8 mouse cellular contexts compared by ENCODE assay signal in genomic region chr5:28465099-28465406, GRCm38 (mm10). TPM values are rescaled to one million over a fixed set of nuclear protein-coding genes. Genes with fewer than 3 reads are reported as not detected.
DNase-seq lines count a peak whose midpoint lies in the region; ATAC-seq and TF ChIP-seq lines count a peak whose summit lies in the region.

No protein-coding gene starts in this region.

- peak overlapping the region; percentile 80 for H3K4me2 ChIP-seq in heart, embryonic 16.5 days (ENCODE audit: low read depth, low read length)
- H3K4me2 ChIP-seq in hindbrain, postnatal 0 days (ENCODE audit: low read depth, low read length) = peak overlapping the region; percentile 88

- no peak overlapping the region for H3K27ac ChIP-seq in heart, embryonic 16.5 days (ENCODE audit: low read length)
- peak overlapping the region; percentile 12; the same call in 1 of the 2 replicates for H3K27ac ChIP-seq in hindbrain, postnatal 0 days
- no peak overlapping the region; the same call in 1 of the 2 replicates for H3K27ac ChIP-seq in limb, embryonic 10.5 days

- DNase-seq in heart, postnatal 4 days = no peak
- DNase-seq in embryo, embryonic 11 days = peak; percentile 64
- peak; percentile 83 for DNase-seq in hindbrain, postnatal 0 days (ENCODE audit: low spot score)
- DNase-seq in limb, embryonic 10.5 days (ENCODE audit: low spot score) = peak; percentile 66
- DNase-seq in neural tube, embryonic 10.5 days (ENCODE audit: extremely low spot score, low spot score) = peak; percentile 65
- no peak for DNase-seq in spleen, postnatal 36 days (ENCODE audit: low spot score in 2 of 2)
- DNase-seq in cerebellum, adult 9-10 months = no peak

- H3K9me3 ChIP-seq in heart, embryonic 16.5 days (replicated peaks; ENCODE audit: control insufficient read depth, low read length) = no peaks in the 10 kb centered on the region
- H3K9me3 ChIP-seq in hindbrain, postnatal 0 days (ENCODE audit: low read length) = no peaks in the 10 kb centered on the region
- H3K9me3 ChIP-seq in limb, embryonic 10.5 days (replicated peaks) = no peaks in the 10 kb centered on the region

- H3K4me1 ChIP-seq in heart, embryonic 16.5 days (ENCODE audit: control insufficient read depth, insufficient read depth, low read length) = peaks cover 5% of the 10 kb centered on the region
- H3K4me1 ChIP-seq in hindbrain, postnatal 0 days (ENCODE audit: insufficient read depth, low read length) = no peaks in the 10 kb centered on the region
- peaks cover 52% of the 10 kb centered on the region for H3K4me1 ChIP-seq in limb, embryonic 10.5 days

- H3K9ac ChIP-seq in heart, embryonic 16.5 days (ENCODE audit: low read length) = no peak overlapping the region
- peak overlapping the region; percentile 53 for H3K9ac ChIP-seq in hindbrain, postnatal 0 days (replicated peaks; ENCODE audit: low read length)

- no peak for TF ChIP-seq CTCF in hindbrain, postnatal 0 days (IDR thresholded peaks at IDR 0.05; ENCODE audit: low read depth)

- peak overlapping the region; percentile 55 for H3K4me3 ChIP-seq in heart, embryonic 16.5 days (ENCODE audit: low read length)
- H3K4me3 ChIP-seq in hindbrain, postnatal 0 days (ENCODE audit: low read length) = peak overlapping the region; percentile 62
- H3K4me3 ChIP-seq in limb, embryonic 10.5 days = peak overlapping the region; percentile 57

- no peak for ATAC-seq in heart, embryonic 16.5 days (replicated peaks; ENCODE audit: extremely low read depth, insufficient read depth, low FRiP score)
- ATAC-seq in hindbrain, postnatal 0 days = peak; percentile 69

- WGBS in heart, embryonic 16.5 days = under 1% methylated on average over 29 of the region's 29 CpGs
- under 1% methylated on average over 29 of the region's 29 CpGs for WGBS in hindbrain, postnatal 0 days
- under 1% methylated on average over 28 of the region's 29 CpGs for WGBS in limb, embryonic 10.5 days

- peaks cover 98% of the 10 kb centered on the region for H3K27me3 ChIP-seq in heart, embryonic 16.5 days (ENCODE audit: control insufficient read depth, insufficient read depth, low read length)
- peaks cover 77% of the 10 kb centered on the region for H3K27me3 ChIP-seq in hindbrain, postnatal 0 days (ENCODE audit: insufficient read depth, low read length)
- H3K27me3 ChIP-seq in limb, embryonic 10.5 days (ENCODE audit: low read depth, poor library complexity, severe bottlenecking) = peaks cover 100% of the 10 kb centered on the region

- H3K36me3 ChIP-seq in heart, embryonic 16.5 days (ENCODE audit: control insufficient read depth, insufficient read depth) = no peaks in the 10 kb centered on the region
- H3K36me3 ChIP-seq in hindbrain, postnatal 0 days (ENCODE audit: insufficient read depth, low read length) = no peaks in the 10 kb centered on the region
- H3K36me3 ChIP-seq in limb, embryonic 10.5 days = no peaks in the 10 kb centered on the region

RNA-seq across cellular contexts. Expression of gene Shh, which starts 2.0 kb away (rescaled TPM):
- polyA plus RNA-seq in heart, embryonic 16.5 days (2015; fragmentation: Nextera tagmentation; extraction: Ambion mirVana) = 0.14 and 0.82 TPM in 2 replicates
- not detected for total RNA-seq in heart, postnatal 4 days (2021)
- total RNA-seq in hindbrain, postnatal 0 days (2014; rRNA removed) = 3.3 and 4.2 TPM in 2 replicates
- polyA plus RNA-seq in hindbrain, postnatal 0 days (2015; fragmentation: Nextera tagmentation; extraction: Ambion mirVana) = 0.84 TPM in 2 replicates
- 0.80 and 1.2 TPM in 2 replicates for polyA plus RNA-seq in limb, embryonic 10.5 days (2016; fragmentation: Nextera tagmentation; extraction: Ambion mirVana)

Comparison
In these comparisons a context has a peak if more than half of its experiments do, and no peak if none do; other contexts are left out.
1. DNase-seq: peak in embryo, embryonic 11 days (single experiment), hindbrain, postnatal 0 days (single experiment), limb, embryonic 10.5 days (single experiment) and neural tube, embryonic 10.5 days (single experiment); none in heart, postnatal 4 days (single experiment), spleen, postnatal 36 days (0 of 2) and cerebellum, adult 9-10 months (single experiment).
2. Peak in every context shown above with its lines, with median percentiles within 50 percentile points of each other: H3K4me3 ChIP-seq.